Mouse (Mus musculus): ENCODE results near the gene Gm20683.

Gene Gm20683

GRCm38 (mm10) chr17:25792615-25793014 is 48.9 kb downstream of the Gm20683 start, which contains the start of gene Fam173a:
Fam173a (minus strand) TSS chr17:25792901.
- peak; percentile 70 to 74 for DNase-seq

- DNase-seq = peak; percentile 90 to 91
These were observed 49.6 kb downstream of the Gm20683 start for GRCm38 (mm10) chr17:25791843-25792527.

- no peak for DNase-seq
These were observed 50.2 kb downstream of the Gm20683 start for GRCm38 (mm10) chr17:25791320-25791842.

GRCm38 (mm10) chr17:25786781-25787504 is 54.6 kb downstream of the Gm20683 start:
- DNase-seq = no peak

GRCm38 (mm10) chr17:25786280-25786679 is 55.3 kb downstream of the Gm20683 start, which contains the start of gene Ccdc78:
Ccdc78 (plus strand) TSS chr17:25786580.
- DNase-seq = no peak

GRCm38 (mm10) chr17:25785281-25785745 is 56.2 kb downstream of the Gm20683 start, which contains the start of gene Haghl:
Haghl (minus strand) TSS chr17:25785673.
- DNase-seq = peak; percentile 93 to 94
